Mouse (Mus musculus) CH12.LX (cell line): Measurements from ENCODE around the gene Sumo2.
A peak's percentile ranks its signal among the peaks of the same experiment; 100 is the strongest.

Experiments used
- CTCF ChIP-seq, 2 experiments: IDR thresholded peaks in 1 of 2; conservative IDR thresholded peaks in 1 of 2; 2 replicates each; pipeline ENCODE4 v1.5.1; 2011 to 2012; ENCODE audit warnings: low read depth in 2 of 2, low read length in 2 of 2, improper control_type of control experiment in 1 of 2, inconsistent platforms in 1 of 2, mild to moderate bottlenecking in 1 of 2, moderate library complexity in 1 of 2
- E2F4 ChIP-seq: IDR thresholded peaks from 2 replicates; pipeline ENCODE4 v1.6.1; 2011; ENCODE audit warnings: low read depth, low read length, improper control_type of control experiment; ENCODE audit not compliant: insufficient replicate concordance
- HCFC1 ChIP-seq: IDR thresholded peaks from 2 replicates; pipeline ENCODE4 v1.6.1; 2012; ENCODE audit warnings: low read depth, mild to moderate bottlenecking, inconsistent platforms, low read length, improper control_type of control experiment
- NELFE ChIP-seq: IDR thresholded peaks from 2 replicates; pipeline ENCODE4 v1.6.1; 2011; ENCODE audit warnings: low read depth, low read length, improper control_type of control experiment
- PAX5 ChIP-seq: IDR thresholded peaks from 2 replicates; pipeline ENCODE4 v1.6.1; 2012; ENCODE audit warnings: low read length, inconsistent platforms, mixed read lengths
- POLR2A ChIP-seq: IDR thresholded peaks from 2 replicates; pipeline ENCODE4 v1.6.1; 2011; ENCODE audit warnings: low read depth, mild to moderate bottlenecking, improper control_type of control experiment, low read length
- POLR2AphosphoS2 ChIP-seq: IDR thresholded peaks from 2 replicates; pipeline ENCODE4 v1.6.1; 2011; ENCODE audit warnings: low read depth, low read length, improper control_type of control experiment
- RCOR1 ChIP-seq: conservative IDR thresholded peaks from 2 replicates; pipeline ENCODE4 v1.6.1; 2012; ENCODE audit warnings: low read depth, mild to moderate bottlenecking, inconsistent platforms, low read length, improper control_type of control experiment
- TBP ChIP-seq: conservative IDR thresholded peaks from 2 replicates; pipeline ENCODE4 v1.6.1; 2011; ENCODE audit warnings: low read depth, low read length, improper control_type of control experiment
- ZC3H11A ChIP-seq: IDR thresholded peaks from 2 replicates; pipeline ENCODE4 v1.6.1; 2012; ENCODE audit warnings: low read depth, mild to moderate bottlenecking, inconsistent platforms, low read length, improper control_type of control experiment

GRCm38 (mm10) chr11:115514238-115514663 is 21.8 kb downstream of the Sumo2 start, which contains the start of gene Jpt1:
- TF ChIP-seq CTCF (conservative IDR thresholded peaks at IDR 0.05 in 1 of 2, IDR thresholded peaks at IDR 0.05 in 1 of 2; ENCODE audit: low read depth in 2 of 2, low read length in 2 of 2) (no peak), POLR2AphosphoS2 (peak; percentile 99), ZC3H11A (no peak), RCOR1 (peak; percentile 82; the same call in 1 of the 2 replicates), POLR2A (peak; percentile 100), NELFE (peak; percentile 100), HCFC1 (no peak; the same call in none of the 2 replicates), TBP (peak; percentile 99), PAX5 (no peak), E2F4 (peak; percentile 87; the same call in 1 of the 2 replicates)
